Mouse (Mus musculus) spleen, adult 2 months (tissue): Measurements from ENCODE around the gene Gm45717.

Source experiments
- CTCF ChIP-seq: fragments of 200-500 bp; IDR thresholded peaks from 2 replicates; pipeline ENCODE4 v1.5.1; 2011; ENCODE audit warnings: mild to moderate bottlenecking, inconsistent platforms; ENCODE audit not compliant: insufficient read depth, insufficient read length, insufficient replicate concordance; ENCODE audit errors: extremely low read depth
- POLR2A ChIP-seq: fragments of 200-500 bp; IDR thresholded peaks from 2 replicates; pipeline ENCODE4 v1.6.1; 2011; ENCODE audit warnings: low read depth, low read length, inconsistent platforms

DNA sequence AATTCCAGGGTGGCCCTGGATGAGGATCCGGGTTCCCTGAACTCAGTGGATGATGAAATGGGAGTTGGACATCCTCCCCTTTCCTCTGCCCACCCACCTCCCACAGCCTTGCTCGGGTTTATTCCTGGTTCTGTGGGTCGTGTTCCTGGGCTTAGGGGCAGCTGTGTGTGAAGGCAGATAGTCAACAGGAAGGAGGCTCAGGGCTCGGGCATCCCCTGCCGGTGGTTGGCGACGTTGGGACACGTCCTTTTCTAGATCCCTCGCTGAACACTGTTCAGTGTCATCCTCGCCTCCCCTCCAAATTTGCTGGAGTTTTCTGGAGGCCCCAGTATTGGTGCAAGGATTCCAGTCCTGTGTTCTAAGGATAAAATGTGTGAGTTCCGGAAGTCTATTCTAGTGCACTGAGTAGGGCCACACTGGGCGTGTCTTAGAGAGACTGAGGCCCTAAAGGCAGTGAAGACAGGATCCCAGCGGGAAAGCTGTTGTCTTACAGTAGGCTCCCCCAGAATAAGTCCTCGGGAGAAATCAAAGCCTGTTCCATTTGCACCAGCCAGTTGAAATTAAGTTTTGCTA, 35.5 kb upstream of the Gm45717 start:
- TF ChIP-seq CTCF (no peak), POLR2A (no peak)
